Mouse (Mus musculus) ES-E14 (cell line): ENCODE data around the gene Srgap1.

Experiments used
- CHD2 ChIP-seq: IDR thresholded peaks from 2 replicates; pipeline ENCODE4 v1.6.1; 2014; ENCODE audit warnings: mild to moderate bottlenecking, low read depth, low read length, inconsistent platforms
- ZNF384 ChIP-seq: IDR thresholded peaks from 2 replicates; pipeline ENCODE4 v1.6.1; 2012; ENCODE audit warnings: low read depth, low read length, inconsistent platforms

DNA sequence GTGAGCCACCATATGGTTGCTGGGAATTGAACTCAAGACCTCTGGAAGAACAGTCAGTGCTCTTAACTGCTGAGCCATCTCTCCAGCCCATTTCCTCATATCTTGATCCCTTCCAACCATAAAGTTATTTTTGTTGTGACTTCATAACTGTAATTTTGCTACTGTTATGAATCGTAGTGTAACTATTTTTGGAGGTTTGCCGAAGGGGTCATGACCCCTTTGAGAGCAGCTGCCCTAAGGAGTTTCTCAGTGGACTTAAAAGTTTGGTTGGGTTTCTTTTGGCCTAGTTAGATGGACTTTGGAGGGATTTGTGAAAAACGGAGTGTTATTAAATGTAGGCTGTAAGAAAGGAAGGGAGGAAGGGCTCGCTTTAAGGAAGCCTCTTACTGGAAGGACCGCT lies 277.4 kb downstream of the Srgap1 start:
- TF ChIP-seq ZNF384 (no peak), CHD2 (no peak)
